Mouse (Mus musculus): Measurements from ENCODE around the gene Gatad2b. TPM values are rescaled to one million over a fixed set of nuclear protein-coding genes. Genes with fewer than 3 reads are reported as not detected.

The Gatad2b gene
- 4.7 and 6.6 TPM in 2 replicates for polyA plus RNA-seq (2015; fragmentation: Nextera tagmentation; extraction: Ambion mirVana)

DNA sequence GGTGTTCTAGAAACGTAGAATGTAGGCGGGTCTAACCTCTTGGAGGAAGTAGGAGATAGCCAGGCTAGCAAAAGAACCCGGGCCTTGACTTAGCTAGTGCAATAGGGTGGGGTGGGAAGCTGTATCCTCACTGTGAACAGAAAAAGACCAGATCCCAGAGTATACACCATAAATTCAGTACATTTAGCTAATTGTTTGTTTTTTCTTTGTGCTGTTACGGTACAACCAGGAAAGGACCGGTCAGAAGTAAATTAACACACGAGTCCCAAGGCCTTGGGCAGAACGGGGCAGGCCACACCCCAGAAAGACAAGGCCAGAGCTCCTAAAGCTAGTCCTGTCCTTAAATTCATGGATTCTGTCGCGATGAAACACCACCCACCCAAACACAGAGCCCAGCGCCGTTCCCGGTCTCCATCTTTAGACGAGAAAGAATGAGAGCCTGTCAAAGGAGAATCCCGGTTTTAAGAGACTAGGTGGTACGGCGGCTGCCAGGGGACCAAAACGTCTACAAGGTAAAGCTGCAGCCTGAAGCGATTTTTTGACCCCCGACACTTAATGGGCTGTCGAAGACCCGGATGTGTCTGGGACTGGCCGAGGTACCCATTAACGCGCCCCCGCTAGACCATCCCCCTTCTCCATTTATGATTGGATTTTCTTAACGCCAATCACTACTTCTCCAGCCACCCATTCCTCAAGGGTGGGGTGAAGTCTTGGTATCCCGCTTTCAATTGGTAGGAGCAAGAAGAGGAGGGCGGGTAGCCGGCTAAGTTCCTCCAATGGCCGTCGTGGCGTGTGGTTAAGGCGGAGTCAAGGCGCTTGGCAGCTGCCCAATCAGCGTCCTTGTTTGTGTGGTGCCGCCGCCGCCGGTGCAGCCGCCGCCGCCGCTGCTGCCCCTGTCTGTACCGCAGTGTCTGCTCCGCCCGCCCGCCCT is at the start of gene Gatad2b:
Gene Gatad2b (plus strand): TSS at position 834 of the 931 bp plus-strand sequence.
- Histone ChIP-seq H3K9ac (ENCODE audit: low read depth, low read length) (peak within 1 kb of the TSS; percentile 97), H3K4me1 (replicated peaks; ENCODE audit: control insufficient read depth, insufficient read depth, low read length) (0 out of 2 replicates have a peak, but pooled peaks cover 3% of the 10 kb centered on the region), H3K27me3 (replicated peaks; ENCODE audit: control insufficient read depth, insufficient read depth, low read length) (no peaks in the 10 kb centered on the region), H3K4me2 (replicated peaks; ENCODE audit: low read depth) (peak within 1 kb of the TSS; percentile 79), H3K36me3 (ENCODE audit: control insufficient read depth, insufficient read depth) (no peaks in the 10 kb centered on the region), H3K4me3 (ENCODE audit: low read depth, low read length) (peak within 1 kb of the TSS; percentile 93), H3K27ac (ENCODE audit: low read depth, low read length) (peak within 1 kb of the TSS; percentile 95), H3K9me3 (ENCODE audit: control insufficient read depth) (no peaks in the 10 kb centered on the region)
- peak; percentile 98 for ATAC-seq
- whole genome bisulfite sequencing: under 1% methylated on average over 47 of the region's 47 CpGs
- no peak for TF ChIP-seq CTCF (IDR thresholded peaks at IDR 0.05; ENCODE audit: low read depth)

GRCm38 (mm10) chr3:90245406-90245805 is 47.6 kb upstream of the Gatad2b start:
- Histone ChIP-seq H3K4me1 (replicated peaks; ENCODE audit: control insufficient read depth, insufficient read depth, low read length) (peaks cover 5% of the 10 kb centered on the region; the same call in 1 of the 2 replicates), H3K27me3 (replicated peaks; ENCODE audit: control insufficient read depth, insufficient read depth, low read length) (no peaks in the 10 kb centered on the region), H3K4me3 (ENCODE audit: low read depth, low read length) (no peak overlapping the region), H3K4me2 (replicated peaks; ENCODE audit: low read depth) (no peak overlapping the region), H3K9ac (ENCODE audit: low read depth, low read length) (no peak overlapping the region), H3K36me3 (ENCODE audit: control insufficient read depth, insufficient read depth) (peaks cover 2% of the 10 kb centered on the region; the same call in 1 of the 2 replicates), H3K9me3 (ENCODE audit: control insufficient read depth) (no peaks in the 10 kb centered on the region), H3K27ac (ENCODE audit: low read depth, low read length) (no peak overlapping the region)
- no peak for TF ChIP-seq CTCF (IDR thresholded peaks at IDR 0.05; ENCODE audit: low read depth)
- ATAC-seq: no peak
- 70% methylated on average over 2 of the region's 2 CpGs for WGBS

DNA sequence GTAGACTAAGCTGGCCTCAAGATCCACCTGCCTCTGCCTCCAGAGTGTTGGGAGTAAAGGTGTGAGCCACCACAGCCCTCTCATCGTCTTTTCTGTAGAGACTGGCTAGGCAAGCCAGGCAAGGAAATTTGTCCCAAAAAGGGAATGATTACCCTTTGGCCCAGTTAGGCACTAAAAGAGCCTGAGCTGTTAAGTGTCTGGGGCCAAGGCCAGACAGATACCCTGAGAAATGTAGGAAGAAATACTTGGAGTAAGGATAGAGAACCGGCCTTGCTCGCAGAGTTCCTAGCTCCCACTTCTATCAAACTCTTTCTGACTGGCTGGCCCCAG is 45.4 kb upstream of the Gatad2b start:
- Histone ChIP-seq H3K27ac (ENCODE audit: low read depth, low read length) (peak overlapping the region; percentile 97), H3K4me2 (replicated peaks; ENCODE audit: low read depth) (peak overlapping the region; percentile 84), H3K9me3 (ENCODE audit: control insufficient read depth) (no peaks in the 10 kb centered on the region), H3K4me3 (ENCODE audit: low read depth, low read length) (peak overlapping the region; percentile 74), H3K27me3 (replicated peaks; ENCODE audit: control insufficient read depth, insufficient read depth, low read length) (no peaks in the 10 kb centered on the region), H3K9ac (ENCODE audit: low read depth, low read length) (peak overlapping the region; percentile 85), H3K4me1 (replicated peaks; ENCODE audit: control insufficient read depth, insufficient read depth, low read length) (peaks cover 5% of the 10 kb centered on the region; the same call in 1 of the 2 replicates), H3K36me3 (ENCODE audit: control insufficient read depth, insufficient read depth) (peaks cover 16% of the 10 kb centered on the region)
- TF ChIP-seq CTCF (IDR thresholded peaks at IDR 0.05; ENCODE audit: low read depth): peak; percentile 11; the same call in 1 of the 2 replicates
- 5% methylated on average over 3 of the region's 3 CpGs for WGBS
- peak; percentile 17 for ATAC-seq

- Histone ChIP-seq H3K4me3 (ENCODE audit: low read depth, low read length) (peak within 1 kb of the TSS; percentile 74), H3K9me3 (ENCODE audit: control insufficient read depth) (no peaks in the 10 kb centered on the region), H3K4me2 (replicated peaks; ENCODE audit: low read depth) (peak within 1 kb of the TSS; percentile 84), H3K36me3 (ENCODE audit: control insufficient read depth, insufficient read depth) (peaks cover 16% of the 10 kb centered on the region), H3K27me3 (replicated peaks; ENCODE audit: control insufficient read depth, insufficient read depth, low read length) (no peaks in the 10 kb centered on the region), H3K27ac (ENCODE audit: low read depth, low read length) (peak within 1 kb of the TSS; percentile 97), H3K9ac (ENCODE audit: low read depth, low read length) (peak within 1 kb of the TSS; percentile 85), H3K4me1 (replicated peaks; ENCODE audit: control insufficient read depth, insufficient read depth, low read length) (peaks cover 5% of the 10 kb centered on the region; the same call in 1 of the 2 replicates)
- under 1% methylated on average over 42 of the region's 44 CpGs for WGBS
- TF ChIP-seq CTCF (IDR thresholded peaks at IDR 0.05; ENCODE audit: low read depth): no peak
- ATAC-seq: peak; percentile 86
These were observed 44.8 kb upstream of the Gatad2b start, which contains the start of gene Slc39a1 for GRCm38 (mm10) chr3:90247960-90248745. Slc39a1 (plus strand) TSS chr3:90248172.

DNA sequence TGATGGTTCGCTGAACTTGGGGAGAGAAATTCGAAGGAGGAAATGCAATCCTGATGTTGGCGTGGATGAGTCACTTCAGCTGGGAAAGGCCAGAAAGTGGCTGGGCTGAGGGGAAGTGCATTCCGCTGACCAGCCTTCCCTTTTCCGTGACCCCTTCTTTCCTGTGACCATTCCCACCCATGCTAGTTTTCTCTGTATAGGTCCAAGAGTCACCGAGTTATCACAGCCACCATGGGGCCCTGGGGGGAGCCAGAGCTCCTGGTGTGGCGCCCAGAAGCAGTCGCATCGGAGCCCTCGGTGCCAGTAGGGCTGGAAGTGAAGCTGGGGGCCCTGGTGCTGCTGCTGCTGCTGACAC is 44.3 kb upstream of the Gatad2b start:
- peak; percentile 29; the same call in 1 of the 2 replicates for TF ChIP-seq CTCF (IDR thresholded peaks at IDR 0.05; ENCODE audit: low read depth)
- ATAC-seq: peak; percentile 26
- Histone ChIP-seq H3K36me3 (ENCODE audit: control insufficient read depth, insufficient read depth) (peaks cover 16% of the 10 kb centered on the region), H3K27ac (ENCODE audit: low read depth, low read length) (peak overlapping the region; percentile 97), H3K4me1 (replicated peaks; ENCODE audit: control insufficient read depth, insufficient read depth, low read length) (peaks cover 1% of the 10 kb centered on the region; the same call in 1 of the 2 replicates), H3K9ac (ENCODE audit: low read depth, low read length) (peak overlapping the region; percentile 85), H3K4me3 (ENCODE audit: low read depth, low read length) (peak overlapping the region; percentile 74), H3K27me3 (replicated peaks; ENCODE audit: control insufficient read depth, insufficient read depth, low read length) (no peaks in the 10 kb centered on the region), H3K9me3 (ENCODE audit: control insufficient read depth) (no peaks in the 10 kb centered on the region), H3K4me2 (replicated peaks; ENCODE audit: low read depth) (peak overlapping the region; percentile 84)
- WGBS: 0% methylated on average over 10 of the region's 10 CpGs
